ENCODE assay signal across 22 mouse cellular contexts in the genomic region with DNA sequence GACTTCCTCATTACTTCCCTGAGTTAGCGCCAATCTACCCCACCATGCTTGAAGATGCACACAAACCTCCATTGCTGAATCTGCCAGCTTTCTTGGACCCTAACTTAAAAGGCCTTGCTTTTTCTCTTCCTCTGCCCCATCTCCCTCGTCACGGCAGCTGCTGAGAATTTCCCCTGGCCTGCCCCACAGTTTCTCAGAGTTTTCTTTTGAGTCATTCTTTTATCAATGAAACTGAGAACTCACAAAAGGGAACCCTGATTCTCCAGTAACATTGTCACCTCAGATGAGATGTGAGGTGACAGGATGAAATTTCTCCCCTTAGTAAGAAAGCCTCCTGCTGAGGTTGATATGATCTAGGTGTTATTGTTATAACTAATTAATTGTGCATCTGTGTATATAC.
DNase-seq lines count a peak whose midpoint lies in the region; ATAC-seq and TF ChIP-seq lines count a peak whose summit lies in the region.
"Had no signal": no experiment of that assay in that cellular context is flagged by ENCODE, and none has a peak within 500 bp of the region (broad histone marks: within the 10 kb centered on the region; RNA-seq: fewer than 3 reads in every experiment).

No protein-coding gene starts in this region.

- H3K27ac ChIP-seq in forebrain, embryonic 15.5 days (replicated peaks), result peak overlapping the region; percentile 40; the same call in 1 of the 2 replicates
- no peak overlapping the region for H3K27ac ChIP-seq in forebrain, embryonic 11.5 days (ENCODE audit: low read depth, low read length)
- H3K27ac ChIP-seq in hindbrain, embryonic 15.5 days (replicated peaks), result peak overlapping the region; percentile 42
- no peak overlapping the region for H3K27ac ChIP-seq in hindbrain, embryonic 11.5 days (ENCODE audit: low read depth, low read length)
- H3K27ac ChIP-seq in midbrain, embryonic 13.5 days, result peak overlapping the region; percentile 57; the same call in 1 of the 2 replicates
- no peak overlapping the region for H3K27ac ChIP-seq in midbrain, embryonic 10.5 days (replicated peaks)
- peak overlapping the region; percentile 67; the same call in 1 of the 2 replicates for H3K27ac ChIP-seq in midbrain, embryonic 16.5 days (ENCODE audit: low read length)
- H3K27ac ChIP-seq in midbrain, postnatal 0 days (ENCODE audit: low read depth, low read length), result no peak overlapping the region
- H3K27ac ChIP-seq: embryonic facial prominence, embryonic 10.5 days; embryonic facial prominence, embryonic 12.5 days; forebrain, embryonic 12.5 days had no signal

- H3K9ac ChIP-seq in forebrain, embryonic 15.5 days (replicated peaks), result no peak overlapping the region
- no peak overlapping the region for H3K9ac ChIP-seq in forebrain, embryonic 11.5 days (ENCODE audit: low read length)
- no peak overlapping the region for H3K9ac ChIP-seq in hindbrain, embryonic 15.5 days
- no peak overlapping the region for H3K9ac ChIP-seq in hindbrain, embryonic 11.5 days (ENCODE audit: low read depth, low read length)
- H3K9ac ChIP-seq in midbrain, embryonic 13.5 days (replicated peaks), result no peak overlapping the region
- no peak overlapping the region for H3K9ac ChIP-seq in midbrain, embryonic 16.5 days (ENCODE audit: low read depth, low read length)
- no peak overlapping the region for H3K9ac ChIP-seq in midbrain, postnatal 0 days (replicated peaks; ENCODE audit: low read length, poor library complexity, severe bottlenecking)
- H3K9ac ChIP-seq: embryonic facial prominence, embryonic 12.5 days; forebrain, embryonic 12.5 days; forebrain, postnatal 0 days had no signal

- peaks cover 13% of the 10 kb centered on the region for H3K4me1 ChIP-seq in forebrain, embryonic 15.5 days
- H3K4me1 ChIP-seq in forebrain, embryonic 11.5 days (replicated peaks; ENCODE audit: control insufficient read depth, insufficient read depth, low read length), result no peaks in the 10 kb centered on the region
- H3K4me1 ChIP-seq in hindbrain, embryonic 15.5 days (replicated peaks), result peaks cover 17% of the 10 kb centered on the region
- no peaks in the 10 kb centered on the region for H3K4me1 ChIP-seq in hindbrain, embryonic 11.5 days (replicated peaks; ENCODE audit: control insufficient read depth, insufficient read depth, low read length)
- H3K4me1 ChIP-seq in midbrain, embryonic 13.5 days (replicated peaks), result peaks cover 22% of the 10 kb centered on the region
- peaks cover 20% of the 10 kb centered on the region for H3K4me1 ChIP-seq in midbrain, embryonic 10.5 days
- H3K4me1 ChIP-seq in midbrain, embryonic 16.5 days (ENCODE audit: control insufficient read depth, insufficient read depth, low read length), result peaks cover 18% of the 10 kb centered on the region
- H3K4me1 ChIP-seq in midbrain, postnatal 0 days (ENCODE audit: insufficient read depth, low read length), result 0 out of 2 replicates have a peak, but pooled peaks cover 8% of the 10 kb centered on the region
- H3K4me1 ChIP-seq: embryonic facial prominence, embryonic 10.5 days; embryonic facial prominence, embryonic 12.5 days had no signal

- no peak overlapping the region for H3K4me3 ChIP-seq in forebrain, embryonic 15.5 days
- no peak overlapping the region for H3K4me3 ChIP-seq in forebrain, embryonic 11.5 days (ENCODE audit: low read depth, low read length)
- no peak overlapping the region for H3K4me3 ChIP-seq in hindbrain, embryonic 15.5 days
- H3K4me3 ChIP-seq in hindbrain, embryonic 11.5 days (ENCODE audit: low read depth, low read length), result no peak overlapping the region
- no peak overlapping the region for H3K4me3 ChIP-seq in midbrain, embryonic 13.5 days (replicated peaks)
- H3K4me3 ChIP-seq in midbrain, embryonic 10.5 days, result no peak overlapping the region
- no peak overlapping the region for H3K4me3 ChIP-seq in midbrain, embryonic 16.5 days (ENCODE audit: low read depth, low read length)
- H3K4me3 ChIP-seq in midbrain, postnatal 0 days (ENCODE audit: low read depth, low read length), result no peak overlapping the region
- H3K4me3 ChIP-seq: embryonic facial prominence, embryonic 10.5 days; embryonic facial prominence, embryonic 12.5 days; forebrain, embryonic 12.5 days had no signal

- no peak for DNase-seq in forebrain, embryonic 11.5 days (ENCODE audit: low spot score)
- DNase-seq in hindbrain, embryonic 11.5 days (ENCODE audit: low spot score), result no peak
- DNase-seq in midbrain, embryonic 10.5 days (ENCODE audit: low spot score), result no peak
- DNase-seq in midbrain, postnatal 0 days (ENCODE audit: low spot score), result no peak
- DNase-seq: adrenal gland, adult 2 months; adrenal gland, postnatal 10 days; adrenal gland, postnatal 25 days; B cell, adult 2 months; cerebellum, adult 11 months; cerebellum, adult 2 months; cerebellum, adult 9-10 months; cerebellum, postnatal 10 days; cerebellum, postnatal 25 days had no signal

- no peaks in the 10 kb centered on the region for H3K36me3 ChIP-seq in forebrain, embryonic 15.5 days
- H3K36me3 ChIP-seq in forebrain, embryonic 11.5 days (ENCODE audit: control insufficient read depth, insufficient read depth, low read length), result no peaks in the 10 kb centered on the region
- no peaks in the 10 kb centered on the region for H3K36me3 ChIP-seq in hindbrain, embryonic 15.5 days
- H3K36me3 ChIP-seq in hindbrain, embryonic 11.5 days (ENCODE audit: control insufficient read depth, insufficient read depth, low read length), result no peaks in the 10 kb centered on the region
- H3K36me3 ChIP-seq in midbrain, embryonic 13.5 days, result no peaks in the 10 kb centered on the region
- no peaks in the 10 kb centered on the region for H3K36me3 ChIP-seq in midbrain, embryonic 10.5 days
- no peaks in the 10 kb centered on the region for H3K36me3 ChIP-seq in midbrain, embryonic 16.5 days (ENCODE audit: control insufficient read depth, insufficient read depth, low read length)
- H3K36me3 ChIP-seq in midbrain, postnatal 0 days (ENCODE audit: insufficient read depth, low read length), result no peaks in the 10 kb centered on the region
- H3K36me3 ChIP-seq: embryonic facial prominence, embryonic 10.5 days; embryonic facial prominence, embryonic 12.5 days; forebrain, embryonic 12.5 days had no signal

- H3K4me2 ChIP-seq in forebrain, embryonic 15.5 days (replicated peaks), result no peak overlapping the region
- H3K4me2 ChIP-seq in forebrain, embryonic 11.5 days (ENCODE audit: low read depth, low read length, severe bottlenecking), result no peak overlapping the region
- H3K4me2 ChIP-seq in hindbrain, embryonic 15.5 days, result no peak overlapping the region
- H3K4me2 ChIP-seq in hindbrain, embryonic 11.5 days (replicated peaks; ENCODE audit: low read depth, low read length), result no peak overlapping the region
- no peak overlapping the region for H3K4me2 ChIP-seq in midbrain, embryonic 13.5 days (replicated peaks)
- no peak overlapping the region for H3K4me2 ChIP-seq in midbrain, embryonic 16.5 days (ENCODE audit: low read length)
- H3K4me2 ChIP-seq in midbrain, postnatal 0 days (ENCODE audit: low read depth, low read length, poor library complexity, severe bottlenecking), result no peak overlapping the region
- H3K4me2 ChIP-seq: embryonic facial prominence, embryonic 12.5 days; forebrain, embryonic 12.5 days had no signal

- ATAC-seq in forebrain, embryonic 15.5 days (replicated peaks), result no peak
- no peak for ATAC-seq in forebrain, embryonic 11.5 days (replicated peaks; ENCODE audit: low FRiP score)
- ATAC-seq in hindbrain, embryonic 15.5 days (ENCODE audit: low FRiP score, low read depth), result no peak
- ATAC-seq in hindbrain, embryonic 11.5 days (ENCODE audit: low FRiP score), result no peak
- ATAC-seq in midbrain, embryonic 13.5 days, result no peak
- no peak for ATAC-seq in midbrain, embryonic 16.5 days
- no peak for ATAC-seq in midbrain, postnatal 0 days (ENCODE audit: low FRiP score)
- ATAC-seq: CD4-positive, CD25-positive, alpha-beta regulatory T cell, adult 4 months had no signal

- no peak for TF ChIP-seq CTCF in midbrain, postnatal 0 days (IDR thresholded peaks at IDR 0.05)

- WGBS in forebrain, embryonic 15.5 days, result 51% methylated on average over 3 of the region's 3 CpGs
- WGBS in forebrain, embryonic 11.5 days, result 82% methylated on average over 3 of the region's 3 CpGs
- WGBS in hindbrain, embryonic 15.5 days, result 64% methylated on average over 3 of the region's 3 CpGs
- 70% methylated on average over 3 of the region's 3 CpGs for WGBS in hindbrain, embryonic 11.5 days
- 58% methylated on average over 3 of the region's 3 CpGs for WGBS in midbrain, embryonic 13.5 days
- 74% methylated on average over 3 of the region's 3 CpGs for WGBS in midbrain, embryonic 10.5 days
- 59% methylated on average over 3 of the region's 3 CpGs for WGBS in midbrain, embryonic 16.5 days
- 43% methylated on average over 3 of the region's 3 CpGs for WGBS in midbrain, postnatal 0 days

- H3K9me3 ChIP-seq in forebrain, embryonic 15.5 days, result no peaks in the 10 kb centered on the region
- H3K9me3 ChIP-seq in forebrain, embryonic 11.5 days (ENCODE audit: control insufficient read depth, low read length), result no peaks in the 10 kb centered on the region
- H3K9me3 ChIP-seq in hindbrain, embryonic 15.5 days, result no peaks in the 10 kb centered on the region
- no peaks in the 10 kb centered on the region for H3K9me3 ChIP-seq in hindbrain, embryonic 11.5 days (ENCODE audit: control insufficient read depth, low read length)
- no peaks in the 10 kb centered on the region for H3K9me3 ChIP-seq in midbrain, embryonic 13.5 days
- H3K9me3 ChIP-seq in midbrain, embryonic 10.5 days (replicated peaks), result no peaks in the 10 kb centered on the region
- H3K9me3 ChIP-seq in midbrain, embryonic 16.5 days (replicated peaks; ENCODE audit: control insufficient read depth, low read length, poor library complexity, severe bottlenecking), result no peaks in the 10 kb centered on the region
- H3K9me3 ChIP-seq in midbrain, postnatal 0 days (ENCODE audit: low read length), result no peaks in the 10 kb centered on the region
- H3K9me3 ChIP-seq: embryonic facial prominence, embryonic 10.5 days; embryonic facial prominence, embryonic 12.5 days; forebrain, embryonic 12.5 days had no signal

- H3K27me3 ChIP-seq in forebrain, embryonic 15.5 days, result no peaks in the 10 kb centered on the region
- no peaks in the 10 kb centered on the region for H3K27me3 ChIP-seq in forebrain, embryonic 11.5 days (ENCODE audit: control insufficient read depth, insufficient read depth, low read length)
- no peaks in the 10 kb centered on the region for H3K27me3 ChIP-seq in hindbrain, embryonic 15.5 days
- no peaks in the 10 kb centered on the region for H3K27me3 ChIP-seq in hindbrain, embryonic 11.5 days (ENCODE audit: control insufficient read depth, insufficient read depth, low read length)
- H3K27me3 ChIP-seq in midbrain, embryonic 13.5 days, result no peaks in the 10 kb centered on the region
- H3K27me3 ChIP-seq in midbrain, embryonic 10.5 days (ENCODE audit: low read depth, poor library complexity, severe bottlenecking), result no peaks in the 10 kb centered on the region
- no peaks in the 10 kb centered on the region for H3K27me3 ChIP-seq in midbrain, embryonic 16.5 days (ENCODE audit: control insufficient read depth, insufficient read depth, low read depth, low read length)
- H3K27me3 ChIP-seq in midbrain, postnatal 0 days (ENCODE audit: insufficient read depth, low read length), result no peaks in the 10 kb centered on the region
- H3K27me3 ChIP-seq: embryonic facial prominence, embryonic 12.5 days; forebrain, embryonic 12.5 days had no signal

Comparison
In these comparisons a context has a peak if more than half of its experiments do, and no peak if none do; other contexts are left out.
1. H3K27ac ChIP-seq: peak in forebrain, embryonic 15.5 days (single experiment), hindbrain, embryonic 15.5 days (single experiment), midbrain, embryonic 13.5 days (single experiment) and midbrain, embryonic 16.5 days (single experiment); none in forebrain, embryonic 11.5 days (single experiment), hindbrain, embryonic 11.5 days (single experiment), midbrain, embryonic 10.5 days (single experiment) and midbrain, postnatal 0 days (single experiment).